Mouse (Mus musculus) left cerebral cortex, postnatal 36 days (tissue): ENCODE data around the gene Agap1. TPM values are rescaled to one million over a fixed set of nuclear protein-coding genes. Genes with fewer than 3 reads are reported as not detected.
A peak's percentile ranks its signal among the peaks of the same experiment; 100 is the strongest.

Experiments used
- DNase-seq, 2 experiments: peaks; one replicate each; pipeline ENCODE4 v3.0.0; 2021 to 2022; ENCODE audit warnings: low spot score in 2 of 2, mixed read lengths in 1 of 2
- intact Hi-C: fragments of 180-260 bp; cut with DNase I; formaldehyde crosslinking; loops from one replicate; pipeline ENCODE4 v1.15.1; 2025
- total RNA-seq, 2 experiments: library from RNA; stranded (reverse); gene quantifications; 2 replicates each; pipeline ENCODE4 v1.2.3; 2021

The Agap1 gene
- total RNA-seq, 2 experiments from 2014 or later = 244 to 260 TPM

GRCm38 (mm10) chr1:89831095-89831494 lies 376.5 kb downstream of the Agap1 start:
- no peak for DNase-seq
- intact Hi-C loops = no loop called here

DNA sequence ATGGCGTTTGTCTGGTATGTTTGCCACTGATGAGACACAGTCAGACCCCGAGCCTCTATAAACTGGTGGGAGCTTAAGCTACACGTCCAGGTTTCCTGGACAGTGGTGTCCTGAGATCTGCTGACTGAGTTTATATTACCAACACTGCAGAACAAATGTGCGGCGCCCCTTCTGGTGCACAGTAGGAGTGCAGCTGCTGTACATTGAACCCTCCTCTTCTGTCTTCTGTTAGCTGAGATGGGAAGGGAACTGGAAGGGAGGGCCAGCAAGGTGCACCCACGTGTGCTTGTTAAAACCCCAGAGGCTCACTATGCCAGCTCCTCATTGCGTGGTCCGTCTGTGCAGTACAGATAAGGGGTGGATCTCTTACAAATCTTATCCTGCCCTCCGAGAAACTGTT lies 389.5 kb downstream of the Agap1 start:
- no peak for DNase-seq
- intact Hi-C loops = no loop called here

DNA sequence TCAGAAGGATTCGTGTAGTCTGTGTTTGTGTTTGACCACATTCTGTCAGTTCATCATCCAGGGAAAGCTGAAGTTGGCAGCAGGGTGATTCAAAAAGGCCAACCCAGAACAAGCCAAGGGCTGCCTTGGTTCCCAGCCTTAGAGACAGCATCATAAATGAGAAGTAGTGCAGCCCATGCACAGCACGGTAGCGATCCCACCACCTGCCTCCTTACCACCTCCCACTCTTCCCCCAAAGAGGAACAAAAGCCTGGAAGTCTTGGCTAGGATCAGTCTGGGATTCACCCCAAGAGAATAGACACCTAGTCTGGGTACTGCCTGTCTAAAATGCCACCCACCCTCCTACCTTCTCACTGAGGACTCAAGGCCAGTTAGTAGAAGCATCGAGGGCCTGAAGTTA lies 390.9 kb downstream of the Agap1 start:
- intact Hi-C loops = loop anchor here (5.0 kb wide), 1 partner anchor 97 kb away; no protein-coding TSS in a partner anchor

GRCm38 (mm10) chr1:89846148-89846547 lies 391.5 kb downstream of the Agap1 start:
- DNase-seq = no peak
- intact Hi-C loops = loop anchor here (5.0 kb wide), 1 partner anchor 96 kb away; no protein-coding TSS in a partner anchor

More for the DNA sequence above, 390.9 kb downstream of the Agap1 start:
- DNase-seq = peak; percentile 37 to 45

GRCm38 (mm10) chr1:89848356-89849039 lies 393.9 kb downstream of the Agap1 start:
- intact Hi-C loops = loop anchor here (5.0 kb wide), 1 partner anchor 94 kb away; no protein-coding TSS in a partner anchor
- no peak for DNase-seq

DNA sequence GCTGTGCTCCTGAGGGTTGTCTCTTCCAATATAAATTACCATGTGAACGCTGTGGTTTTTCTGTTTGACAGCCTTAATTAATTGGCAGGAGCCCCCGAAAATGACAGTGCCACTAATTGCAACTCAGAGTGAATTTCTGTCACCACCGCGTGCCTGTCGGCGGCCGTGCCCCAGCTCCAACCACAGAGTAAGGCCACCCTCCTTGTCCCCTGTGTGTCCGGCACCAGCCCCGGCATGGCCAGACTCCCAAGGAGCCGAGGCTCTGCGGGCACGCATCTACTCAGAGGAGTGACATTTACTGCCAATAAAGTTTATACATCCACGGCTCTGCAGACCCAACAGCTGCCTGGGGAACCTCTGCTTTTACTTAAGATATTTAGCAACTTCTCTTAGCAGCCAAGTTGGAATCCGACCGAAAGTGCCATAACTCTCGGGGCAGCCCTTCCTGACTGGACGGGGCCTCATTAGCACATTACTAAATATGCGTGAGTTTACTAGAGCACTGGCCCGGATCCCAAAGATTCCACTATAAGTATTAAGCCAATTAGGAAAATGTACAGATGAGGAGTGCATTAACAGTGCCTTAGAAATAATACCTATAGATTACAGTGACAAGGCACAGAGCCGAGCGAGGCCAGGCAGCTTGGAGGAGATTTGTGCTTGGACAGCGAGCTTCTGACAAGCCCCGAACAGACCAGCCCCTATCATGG lies 394.7 kb downstream of the Agap1 start:
- no peak for DNase-seq
- intact Hi-C loops = loop anchor here (5.0 kb wide), 1 partner anchor 93 kb away; no protein-coding TSS in a partner anchor

- intact Hi-C loops = loop anchor here (5.0 to 10.0 kb wide), 2 partner anchors 92 to 185 kb away; no protein-coding TSS in a partner anchor
- peak; percentile 41 to 46 for DNase-seq
Measured at GRCm38 (mm10) chr1:89849861-89850230, 395.2 kb downstream of the Agap1 start.

DNA sequence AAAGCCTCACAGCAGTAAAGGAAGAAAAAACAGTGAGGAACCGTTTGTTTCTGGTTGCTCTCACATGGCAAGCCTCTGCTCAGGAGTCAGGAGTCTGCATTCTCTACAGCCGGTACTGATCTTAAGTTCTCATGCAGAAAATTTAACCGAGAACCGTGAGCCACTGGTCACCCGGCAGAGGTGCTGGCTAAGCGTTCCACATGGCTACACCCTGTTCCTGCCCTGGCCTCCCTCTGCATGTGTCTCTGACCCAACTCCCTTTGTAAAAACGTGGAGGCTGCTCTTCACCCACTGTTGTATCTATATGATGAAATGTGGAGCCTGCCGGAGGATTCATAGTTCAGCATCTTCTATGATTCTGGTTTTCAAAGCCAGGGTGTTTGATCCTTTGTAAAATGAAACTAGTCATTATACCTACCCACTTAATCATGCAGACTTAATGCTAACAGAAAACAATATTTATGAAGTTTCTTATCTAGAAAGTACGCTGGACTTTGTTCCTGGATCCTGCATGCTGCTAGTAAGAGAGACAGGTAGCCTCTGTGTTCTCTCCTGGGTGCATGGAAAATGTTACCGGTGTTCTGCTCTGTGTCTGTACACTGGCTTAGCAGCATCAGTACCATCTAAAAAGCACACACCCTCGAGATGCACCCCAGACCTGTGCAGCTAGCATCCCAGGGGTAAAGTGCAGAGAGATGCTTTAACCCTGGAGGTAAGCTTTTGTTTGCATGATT lies 396.2 kb downstream of the Agap1 start:
- intact Hi-C loops = loop anchor here (10.0 kb wide), 1 partner anchor 186 kb away; no protein-coding TSS in a partner anchor
- no peak for DNase-seq

DNA sequence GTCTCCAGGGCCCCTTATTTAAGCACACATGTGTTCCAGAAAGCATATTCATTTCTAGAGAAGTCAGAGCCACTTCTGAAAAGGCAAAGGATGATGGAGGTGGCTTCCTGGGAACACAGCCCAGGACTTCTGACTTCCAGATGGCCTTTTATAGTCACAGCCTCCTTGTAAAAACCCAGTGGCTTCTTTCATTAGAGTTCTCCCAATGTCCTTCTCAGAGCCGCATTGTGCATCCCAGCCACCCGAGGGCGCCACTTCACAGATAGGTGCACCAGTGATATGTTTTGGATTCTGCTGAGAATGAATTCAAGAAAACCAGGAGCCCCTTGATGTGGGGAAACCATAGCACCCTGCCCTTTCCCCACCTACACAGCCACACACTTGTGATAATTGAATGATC lies 404.6 kb downstream of the Agap1 start:
- no peak for DNase-seq
- intact Hi-C loops = loop anchor here (10.0 kb wide), 1 partner anchor 194 kb away; no protein-coding TSS in a partner anchor

DNA sequence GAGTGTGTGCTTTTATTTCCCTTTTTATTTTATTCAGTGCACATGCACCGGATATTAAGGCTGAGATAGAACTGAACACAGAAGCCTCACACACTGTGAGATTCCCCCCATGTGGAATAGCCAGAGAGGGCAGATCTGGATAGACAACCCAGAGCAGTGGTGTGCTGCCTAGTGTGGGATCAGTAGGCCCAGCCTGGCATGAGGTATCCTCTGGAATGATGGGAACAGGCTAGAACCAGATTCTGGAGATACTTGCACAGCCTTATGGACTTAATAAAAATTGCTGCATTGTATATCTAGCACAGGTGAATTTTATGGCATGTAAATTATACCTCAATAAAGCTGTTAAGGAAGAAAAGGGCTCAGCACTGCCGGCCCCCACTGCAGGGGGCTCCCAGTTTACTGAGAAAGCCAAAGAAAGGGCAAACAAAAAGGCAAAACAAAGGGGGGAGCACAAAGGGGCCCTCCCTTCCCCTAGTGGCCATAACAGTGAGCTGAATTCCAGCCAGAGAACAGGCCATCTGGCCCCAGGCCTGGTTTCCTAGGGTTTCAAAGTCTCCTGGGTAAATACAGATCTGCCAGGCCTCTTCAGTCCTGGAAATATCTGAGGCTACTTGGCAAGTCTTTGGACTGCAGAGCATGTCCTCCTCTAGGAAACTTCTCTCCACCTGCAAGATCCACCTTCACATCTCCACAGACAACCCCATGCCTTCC lies 405.6 kb downstream of the Agap1 start:
- intact Hi-C loops = no loop called here
- DNase-seq = no peak

- DNase-seq = no peak
- intact Hi-C loops = no loop called here
Measured at GRCm38 (mm10) chr1:89865787-89866186, 411.2 kb downstream of the Agap1 start.

DNA sequence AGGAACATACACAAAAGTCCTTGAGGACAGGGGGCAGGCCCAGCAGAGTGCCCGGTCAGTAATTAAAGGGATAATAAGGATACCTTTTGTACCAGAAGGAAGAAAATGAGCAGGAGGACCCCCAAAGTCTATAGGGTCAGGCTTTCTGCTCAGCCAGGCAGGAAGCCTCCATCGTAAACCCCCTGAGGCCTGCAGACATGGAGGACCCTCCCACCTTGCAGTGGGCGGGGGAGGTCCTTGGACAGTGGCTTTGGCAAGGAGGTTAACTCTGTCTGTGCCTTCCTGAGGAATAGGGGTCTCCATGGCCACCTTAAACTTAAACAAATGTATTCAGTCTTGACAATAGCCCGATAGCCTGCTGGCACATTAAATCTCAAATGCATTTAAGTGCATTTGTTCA lies 413.2 kb downstream of the Agap1 start:
- intact Hi-C loops = no loop called here
- DNase-seq = no peak

DNA sequence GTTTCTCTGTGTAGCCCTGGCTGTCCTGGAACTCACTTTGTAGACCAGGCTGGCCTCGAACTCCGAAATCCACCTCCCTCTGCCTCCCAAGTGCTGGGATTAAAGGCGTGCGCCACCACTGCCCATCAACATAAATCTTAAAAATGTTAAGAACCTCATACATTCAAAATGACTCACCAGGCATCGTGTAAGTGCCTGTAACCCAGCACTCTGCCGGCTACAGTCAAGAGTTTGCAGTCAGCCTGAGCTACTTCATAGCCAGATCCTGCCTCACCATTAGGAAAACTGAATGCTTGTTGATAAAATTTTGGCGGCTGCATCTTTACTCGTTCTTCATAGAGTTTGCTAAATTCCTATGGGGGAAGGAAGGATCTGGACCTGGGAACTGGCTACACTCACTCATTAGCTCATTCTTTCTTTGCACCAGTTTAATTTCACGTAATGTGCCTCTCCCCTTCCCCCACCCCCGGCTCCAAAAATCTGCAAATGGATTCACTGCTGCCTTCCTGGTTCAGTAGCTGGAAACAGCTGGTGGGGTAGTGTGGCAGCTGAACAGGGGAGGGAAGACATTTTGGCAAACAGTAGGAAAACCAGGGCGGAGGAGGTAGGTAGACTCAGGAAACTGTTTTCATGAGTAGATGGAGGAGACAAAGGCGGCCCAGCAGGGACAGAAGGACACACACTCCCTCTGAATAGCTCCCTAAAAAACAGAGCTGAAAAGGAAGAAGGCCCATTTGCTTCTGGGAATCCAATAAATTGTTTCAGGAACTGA lies 415.7 kb downstream of the Agap1 start:
- DNase-seq = no peak
- intact Hi-C loops = no loop called here

GRCm38 (mm10) chr1:89870906-89871211 lies 416.3 kb downstream of the Agap1 start:
- intact Hi-C loops = no loop called here
- DNase-seq = no peak

GRCm38 (mm10) chr1:89876346-89877072 lies 421.9 kb downstream of the Agap1 start:
- intact Hi-C loops = no loop called here
- DNase-seq = no peak

DNA sequence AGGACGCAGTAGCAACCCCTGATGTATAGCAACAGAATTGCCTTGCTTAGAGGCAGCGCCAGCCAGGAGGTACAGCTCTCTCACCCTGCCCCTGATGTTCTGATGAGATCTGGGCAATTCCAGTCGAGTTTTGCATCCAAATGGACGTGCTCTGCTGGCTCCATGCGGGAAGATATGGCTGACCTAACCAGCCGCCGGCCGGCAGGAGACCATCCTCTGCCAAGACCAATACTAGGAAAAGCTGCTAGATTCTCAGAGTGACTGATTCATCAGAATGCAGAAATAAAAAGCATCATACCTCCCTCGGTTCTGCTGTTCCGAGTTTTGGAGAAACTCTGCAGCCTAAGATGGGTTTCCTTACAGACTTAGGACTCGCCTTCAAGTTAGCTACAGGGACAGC lies 423.9 kb downstream of the Agap1 start:
- intact Hi-C loops = no loop called here
- no peak for DNase-seq

DNA sequence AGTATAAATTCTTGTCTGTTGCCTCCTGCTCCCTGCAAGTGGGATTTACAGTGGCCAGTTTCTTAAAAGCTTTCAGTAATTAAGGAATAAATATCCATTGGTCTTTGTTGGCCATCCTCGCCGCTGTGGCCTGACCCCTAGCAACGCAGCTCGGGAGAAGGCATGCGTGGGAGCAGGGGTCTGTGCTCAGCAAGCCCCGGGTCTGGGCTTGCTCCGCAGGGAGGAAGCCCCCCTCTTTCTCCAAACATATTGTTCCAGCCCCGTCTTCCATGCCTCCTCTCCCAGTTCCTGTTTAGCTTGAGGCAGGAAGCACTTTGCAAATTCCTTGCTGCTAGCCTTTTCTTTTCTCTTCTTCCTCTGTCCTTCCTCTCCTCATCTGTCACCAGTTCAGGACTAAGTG lies 425.6 kb downstream of the Agap1 start:
- no peak for DNase-seq
- intact Hi-C loops = no loop called here

GRCm38 (mm10) chr1:89880834-89881233 lies 426.2 kb downstream of the Agap1 start:
- intact Hi-C loops = no loop called here

More at GRCm38 (mm10) chr1:89880834-89881233, 426.2 kb downstream of the Agap1 start:
- no peak for DNase-seq
